Mouse (Mus musculus): ENCODE data around the gene En2.

DNA sequence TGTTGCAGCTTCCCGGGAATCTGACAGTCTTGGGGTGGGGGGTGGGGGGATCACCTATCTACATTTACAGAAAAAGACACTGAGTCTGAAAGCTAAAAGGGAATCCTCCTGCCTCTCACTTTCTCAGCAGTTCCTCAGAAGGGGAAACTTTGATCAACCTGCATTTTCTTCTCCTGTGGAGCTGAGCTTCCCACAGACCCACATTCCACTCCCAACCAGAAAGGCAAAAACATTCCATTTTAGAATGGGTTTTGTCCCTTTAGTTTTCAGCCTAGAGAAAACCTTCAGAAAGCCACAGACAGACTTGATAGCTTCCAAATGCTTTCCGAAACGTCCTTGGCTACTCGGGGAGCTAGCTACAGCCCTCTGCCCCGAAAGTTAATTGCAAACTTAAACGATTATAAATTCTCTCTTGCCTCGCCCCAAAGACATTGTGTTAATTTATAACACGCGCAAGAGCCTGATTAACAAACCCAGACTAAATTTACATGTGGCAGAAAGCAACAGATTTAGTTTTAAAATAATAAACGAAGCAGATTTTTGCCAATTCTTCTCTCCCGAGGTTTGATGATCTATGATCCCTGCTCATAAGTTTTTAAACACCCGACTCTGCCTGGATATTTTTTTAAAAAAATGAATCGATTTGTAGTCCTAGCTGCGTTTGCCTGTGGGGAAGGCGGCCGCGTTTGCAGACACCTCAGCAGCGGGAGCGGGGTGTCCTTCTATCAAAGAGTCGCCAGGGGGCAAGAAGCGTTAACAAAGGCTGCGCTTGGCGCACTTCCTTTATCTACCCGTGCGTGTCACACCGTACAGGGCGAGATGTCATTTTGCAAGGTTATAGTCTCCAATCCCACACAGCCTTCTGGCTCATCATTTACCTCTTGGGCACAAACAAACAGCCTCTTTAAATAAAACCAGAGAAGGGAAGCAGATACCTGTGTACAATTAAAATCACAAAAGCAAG, 42.7 kb upstream of the En2 start:
- TF ChIP-seq EP300 (IDR thresholded peaks at IDR 0.05; ENCODE audit: low read length) (no peak), NELFE (IDR thresholded peaks at IDR 0.05; ENCODE audit: low read depth, low read length) (no peak), CTCF (conservative IDR thresholded peaks at IDR 0.05 in 1 of 2, IDR thresholded peaks at IDR 0.05 in 1 of 2; ENCODE audit: low read depth in 2 of 2, low read length in 2 of 2) (peak; percentile 25 to 80; a peak in 3 of 4 replicates), SIN3A (IDR thresholded peaks at IDR 0.05; ENCODE audit: low read length) (no peak), POLR2A (IDR thresholded peaks at IDR 0.05; ENCODE audit: low read depth, low read length) (no peak)

Data from CH12.LX (cell line).